Mouse (Mus musculus) lung, postnatal 0 days (tissue): ENCODE measurements at regions not wholly inside any gene's neighbourhood (a gene's known extent, or its start where the extent isn't known, plus 50 kb on each side); places are given as distances from the start of the nearest gene placed in this dataset.

Experiments used
- ATAC-seq: fragments of 200-750 bp; cut with Nextera tagmentation; 2 replicates; pipeline ENCODE4 v1.8.0; 2017; ENCODE audit warnings: moderate library complexity
- DNase-seq: peaks from one replicate; pipeline ENCODE4 v3.0.0-alpha.2; 2016; ENCODE audit warnings: low spot score
- H3K27ac ChIP-seq: fragments of 300-500 bp; sonication (generic); 2 replicates; pipeline ENCODE4 v1.5.1; 2014; ENCODE audit warnings: antibody characterized with exemption, mild to moderate bottlenecking, low read length, mixed read lengths
- H3K27me3 ChIP-seq: fragments of 300-500 bp; sonication (generic); replicated peaks from 2 replicates; pipeline ENCODE4 v1.6.1; 2014; ENCODE audit warnings: low read length, mixed read lengths; ENCODE audit not compliant: insufficient read depth
- H3K36me3 ChIP-seq: fragments of 300-500 bp; sonication (generic); 2 replicates; pipeline ENCODE4 v1.6.1; 2014; ENCODE audit warnings: low read length, mixed read lengths; ENCODE audit not compliant: insufficient read depth
- H3K4me1 ChIP-seq: fragments of 300-500 bp; sonication (generic); 2 replicates; pipeline ENCODE4 v1.6.1; 2014; ENCODE audit warnings: antibody characterized with exemption, low read depth, low read length, mixed read lengths; ENCODE audit not compliant: insufficient read depth
- H3K4me2 ChIP-seq: fragments of 300-500 bp; sonication (generic); replicated peaks from 2 replicates; pipeline ENCODE4 v1.6.1; 2014; ENCODE audit warnings: low read depth, mild to moderate bottlenecking, low read length, moderate library complexity, mixed read lengths
- H3K4me3 ChIP-seq: fragments of 300-500 bp; sonication (generic); 2 replicates; pipeline ENCODE4 v1.5.1; 2014; ENCODE audit warnings: low read depth, low read length
- H3K9ac ChIP-seq: fragments of 300-500 bp; sonication (generic); replicated peaks from 2 replicates; pipeline ENCODE4 v1.6.1; 2014; ENCODE audit warnings: low read depth, mild to moderate bottlenecking
- H3K9me3 ChIP-seq: fragments of 300-500 bp; sonication (generic); 2 replicates; pipeline ENCODE4 v1.6.1; 2016; ENCODE audit warnings: low read length, mixed read lengths
- CTCF ChIP-seq: IDR thresholded peaks from 2 replicates; pipeline ENCODE4 v1.5.1; 2016; ENCODE audit warnings: antibody characterized with exemption, mild to moderate bottlenecking
- EP300 ChIP-seq: IDR thresholded peaks from 2 replicates; pipeline ENCODE4 v1.6.1; 2016; ENCODE audit warnings: antibody characterized with exemption, mild to moderate bottlenecking, control low read depth
- WGBS: fragments of 180-500 bp; shearing (Covaris S2); extraction: QIAGEN DNeasy Blood & Tissue Kit; methylation state at CpG from one replicate; pipeline ENCODE4 v1.1.7; 2014; 5-methylcytosine and 5-hydroxymethylcytosine counted together

- TF ChIP-seq CTCF (no peak), EP300 (no peak)
- H3K9me3 ChIP-seq: no peaks in the 10 kb centered on the region
- no peak overlapping the region for H3K4me2 ChIP-seq
- 38% methylated on average over 6 of the region's 6 CpGs for WGBS
- DNase-seq (peak; percentile 57), ATAC-seq (peak; percentile 41)
- H3K27me3 ChIP-seq: no peaks in the 10 kb centered on the region
- H3K9ac ChIP-seq: no peak overlapping the region
- no peak overlapping the region for H3K4me3 ChIP-seq
- H3K27ac ChIP-seq: no peak overlapping the region
- no peaks in the 10 kb centered on the region for H3K36me3 ChIP-seq
- H3K4me1 ChIP-seq: no peaks in the 10 kb centered on the region; the same call in 1 of the 2 replicates
Measured at GRCm38 (mm10) chr6:31645261-31645660, 81.5 kb upstream of the Podxl start.

- 74% methylated on average over 5 of the region's 5 CpGs for WGBS
- Histone ChIP-seq H3K4me2 (no peak overlapping the region), H3K27ac (no peak overlapping the region), H3K9ac (no peak overlapping the region), H3K9me3 (no peaks in the 10 kb centered on the region), H3K4me1 (no peaks in the 10 kb centered on the region; the same call in 1 of the 2 replicates), H3K27me3 (no peaks in the 10 kb centered on the region), H3K4me3 (no peak overlapping the region), H3K36me3 (no peaks in the 10 kb centered on the region)
- DNase-seq: no peak
- TF ChIP-seq CTCF (no peak), EP300 (no peak)
- no peak for ATAC-seq
Measured at GRCm38 (mm10) chr6:31644504-31644903, 80.7 kb upstream of the Podxl start.

DNA sequence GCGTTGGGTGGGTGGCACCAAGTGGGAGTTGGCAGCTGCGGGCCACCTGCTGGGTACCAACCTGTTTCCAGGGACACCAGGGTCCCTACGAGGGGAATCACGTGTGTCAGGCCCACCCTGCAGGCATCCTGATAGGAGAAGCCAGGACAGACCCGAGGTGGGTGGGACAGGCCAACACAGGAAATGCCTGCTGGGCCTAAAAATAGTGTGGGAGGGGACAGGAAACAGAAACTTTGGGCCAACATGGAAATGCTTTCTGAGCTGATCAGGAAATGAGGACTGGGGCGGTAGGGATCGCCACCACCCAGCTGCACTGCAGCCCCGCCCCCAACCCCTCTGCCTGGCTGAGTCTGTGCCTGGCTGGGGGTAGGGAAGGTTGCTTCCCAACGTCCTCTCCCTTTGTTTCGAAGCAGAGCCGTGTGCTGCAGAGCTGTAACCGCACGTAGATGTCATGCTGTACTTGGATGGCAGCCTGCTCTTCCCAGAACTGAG is 78.7 kb upstream of the Podxl start:
- WGBS: 21% methylated on average over 12 of the region's 13 CpGs
- DNase-seq (peak; percentile 86), ATAC-seq (peak; percentile 93)
- no peaks in the 10 kb centered on the region for H3K27me3 ChIP-seq
- H3K4me1 ChIP-seq: peaks cover 2% of the 10 kb centered on the region; the same call in 1 of the 2 replicates
- TF ChIP-seq CTCF (no peak), EP300 (peak; percentile 97)
- no peak overlapping the region for H3K9ac ChIP-seq
- peak overlapping the region; percentile 39 for H3K27ac ChIP-seq
- H3K36me3 ChIP-seq: no peaks in the 10 kb centered on the region
- H3K4me3 ChIP-seq: no peak overlapping the region
- H3K9me3 ChIP-seq: no peaks in the 10 kb centered on the region
- H3K4me2 ChIP-seq: peak overlapping the region; percentile 17; the same call in 1 of the 2 replicates

DNA sequence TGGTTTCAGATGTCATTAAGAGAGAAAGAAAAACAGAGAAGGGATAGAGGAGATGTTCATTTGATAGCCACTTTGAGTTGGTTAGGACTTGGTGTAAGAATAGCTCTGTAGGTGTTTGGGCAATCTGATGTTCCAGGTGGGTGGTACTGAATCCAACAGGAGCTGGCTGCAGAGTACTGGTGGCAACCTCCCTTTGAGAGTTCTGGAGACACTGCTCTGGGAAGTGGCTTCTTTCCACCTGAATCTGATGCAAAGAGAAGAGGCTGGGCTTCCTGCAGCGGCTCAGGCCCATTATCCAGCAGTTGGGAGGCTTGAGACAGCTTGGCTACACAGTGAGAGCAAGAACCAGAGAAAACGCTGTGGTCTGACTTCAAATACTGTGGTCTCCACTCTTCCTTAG is 77.0 kb upstream of the Podxl start:
- Histone ChIP-seq H3K27ac (no peak overlapping the region), H3K4me1 (peaks cover 2% of the 10 kb centered on the region; the same call in 1 of the 2 replicates), H3K27me3 (no peaks in the 10 kb centered on the region), H3K9ac (no peak overlapping the region), H3K36me3 (no peaks in the 10 kb centered on the region), H3K4me2 (no peak overlapping the region), H3K4me3 (no peak overlapping the region), H3K9me3 (no peaks in the 10 kb centered on the region)
- ATAC-seq: no peak
- TF ChIP-seq EP300 (no peak), CTCF (no peak)
- DNase-seq: no peak
- WGBS: 59% methylated on average over 2 of the region's 2 CpGs

DNA sequence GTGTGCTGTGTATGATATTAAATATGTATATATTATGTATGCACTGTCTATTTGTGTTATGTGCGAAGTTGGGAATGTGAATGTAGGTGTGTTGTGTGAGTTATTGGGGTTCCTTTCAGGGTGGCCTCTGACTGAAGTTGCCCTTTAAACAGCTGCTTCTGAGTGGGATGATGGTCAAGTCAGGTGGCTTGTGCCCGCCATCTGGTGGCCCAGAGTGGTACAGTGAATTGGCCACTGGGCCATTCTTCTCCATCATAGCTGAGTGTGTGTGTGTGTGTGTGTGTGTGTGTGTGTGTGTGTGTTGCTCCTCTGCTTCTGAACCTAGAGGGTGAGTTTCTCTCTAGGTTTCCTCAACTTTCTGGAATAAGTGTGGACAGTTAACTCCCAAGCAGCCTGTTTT is 75.7 kb upstream of the Podxl start:
- no peak for ATAC-seq
- Histone ChIP-seq H3K4me3 (no peak overlapping the region), H3K9me3 (no peaks in the 10 kb centered on the region), H3K27ac (no peak overlapping the region), H3K9ac (no peak overlapping the region), H3K4me1 (peaks cover 2% of the 10 kb centered on the region; the same call in 1 of the 2 replicates), H3K27me3 (no peaks in the 10 kb centered on the region), H3K36me3 (no peaks in the 10 kb centered on the region), H3K4me2 (no peak overlapping the region)
- peak; percentile 65 for DNase-seq
- 14% methylated on average over 2 of the region's 2 CpGs for WGBS
- TF ChIP-seq EP300 (no peak), CTCF (peak; percentile 96)

DNA sequence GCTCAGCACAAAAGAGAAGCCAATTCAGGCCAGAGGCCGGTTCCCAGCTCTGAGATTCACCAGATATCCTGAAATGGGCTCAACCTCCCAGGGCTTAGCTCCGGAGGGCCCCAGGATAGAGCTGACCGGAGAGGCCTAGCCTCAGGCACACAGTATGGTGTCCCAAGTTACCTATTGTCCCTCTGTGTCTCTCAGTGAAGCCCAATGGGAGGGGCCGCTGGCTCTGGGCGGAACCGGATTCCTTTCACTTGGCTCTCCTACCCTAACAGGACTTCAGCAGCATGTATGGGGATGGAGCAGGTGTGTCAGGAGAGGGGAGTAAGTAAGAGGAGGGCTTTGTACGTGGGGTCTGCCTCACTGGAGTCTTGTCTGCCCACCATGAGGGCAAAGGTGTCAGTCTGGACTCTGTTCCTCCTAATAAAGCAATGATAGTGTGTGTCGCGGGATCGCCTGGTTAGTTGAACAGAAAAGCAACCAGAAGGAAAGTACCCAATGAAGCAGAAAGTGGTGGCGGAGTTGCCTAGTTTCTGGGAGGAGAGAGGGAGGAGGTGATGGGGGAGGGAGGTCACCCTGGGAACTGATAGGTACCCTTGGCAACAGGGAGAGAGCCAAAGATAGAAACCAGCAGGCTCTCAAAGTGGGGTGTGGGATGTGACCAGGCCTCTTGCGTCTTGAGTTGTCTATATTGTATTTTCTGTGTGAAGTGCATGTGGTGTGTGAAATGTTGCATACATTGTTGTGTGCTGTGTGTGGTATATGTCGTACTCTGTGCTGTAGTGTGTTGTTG is 74.8 kb upstream of the Podxl start:
- H3K4me3 ChIP-seq: no peak overlapping the region
- DNase-seq: no peak
- H3K9me3 ChIP-seq: no peaks in the 10 kb centered on the region
- H3K4me2 ChIP-seq: no peak overlapping the region
- H3K36me3 ChIP-seq: no peaks in the 10 kb centered on the region
- no peaks in the 10 kb centered on the region for H3K27me3 ChIP-seq
- H3K27ac ChIP-seq: no peak overlapping the region
- H3K9ac ChIP-seq: no peak overlapping the region
- ATAC-seq: no peak
- peaks cover 2% of the 10 kb centered on the region; the same call in 1 of the 2 replicates for H3K4me1 ChIP-seq
- 69% methylated on average over 13 of the region's 13 CpGs for WGBS
- TF ChIP-seq CTCF (no peak), EP300 (no peak)
